Mouse (Mus musculus): ENCODE measurements around the gene Gm6205. TPM values are rescaled to one million over a fixed set of nuclear protein-coding genes. Genes with fewer than 3 reads are reported as not detected.
"Not testable (repeated sequence)": the region's sequence is repeated elsewhere in the genome, so short reads cannot be mapped to it uniquely, and the experiment has no call there.

Gm6205 gene
- not detected for total RNA-seq (2021)
- long read RNA-seq, experiment 1, result 0 reads
- long read RNA-seq, experiment 2, result 0 reads

DNA sequence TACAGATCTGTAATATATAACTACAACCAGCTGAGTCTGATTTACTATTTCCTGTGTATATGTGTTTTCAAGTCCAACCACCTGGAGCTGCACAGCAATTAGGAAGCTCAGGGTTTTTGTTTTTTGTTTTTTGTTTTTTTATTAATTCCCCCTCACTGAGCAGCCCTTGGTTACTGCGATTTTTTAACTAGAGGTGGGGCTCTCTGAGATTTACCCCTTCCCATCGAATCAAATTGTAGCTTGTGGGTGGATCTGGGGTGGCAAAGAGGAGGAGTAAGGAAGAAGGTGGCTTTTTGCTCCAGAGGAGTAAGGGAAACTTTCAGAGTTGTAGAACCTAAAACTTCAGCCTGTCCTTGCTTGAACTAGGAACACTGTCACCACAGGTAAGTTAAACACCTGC lies at the start of gene Gm6205:
Gene Gm6205 (plus strand): TSS at position 301 of the 400 bp plus-strand sequence.
- DNase-seq (ENCODE audit: extremely low spot score in 1 of 2, low spot score in 2 of 2); intact Hi-C loops (cut with DNase I); H3K27ac ChIP-seq; H3K4me3 ChIP-seq: not testable (repeated sequence)

DNA sequence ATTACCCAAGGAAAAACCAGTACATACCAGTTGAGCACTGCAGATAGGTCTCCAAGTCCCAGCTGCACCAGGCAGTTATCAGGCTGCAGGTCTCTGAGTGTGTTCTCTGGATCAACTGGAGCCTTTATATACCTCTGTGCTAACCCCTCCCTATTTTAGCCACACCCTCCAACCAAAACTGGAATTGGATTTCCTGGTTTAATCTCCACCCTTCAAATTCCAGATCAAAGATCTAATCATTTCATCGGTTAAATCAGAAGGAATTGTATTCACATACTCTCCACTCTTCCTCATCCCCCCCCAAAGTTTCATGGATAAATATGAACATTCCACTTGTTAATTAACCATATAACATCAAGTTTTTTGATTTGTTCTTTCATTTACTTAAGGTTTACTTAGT lies 31.9 kb upstream of the Gm6205 start, which contains the start of gene Gm3147:
Gene Gm3147 (minus strand): TSS at position 101 of the 400 bp plus-strand sequence.
- H3K4me3 ChIP-seq; DNase-seq (ENCODE audit: extremely low spot score in 1 of 2, low spot score in 2 of 2); intact Hi-C loops (cut with DNase I); H3K27ac ChIP-seq: not testable (repeated sequence)

DNA sequence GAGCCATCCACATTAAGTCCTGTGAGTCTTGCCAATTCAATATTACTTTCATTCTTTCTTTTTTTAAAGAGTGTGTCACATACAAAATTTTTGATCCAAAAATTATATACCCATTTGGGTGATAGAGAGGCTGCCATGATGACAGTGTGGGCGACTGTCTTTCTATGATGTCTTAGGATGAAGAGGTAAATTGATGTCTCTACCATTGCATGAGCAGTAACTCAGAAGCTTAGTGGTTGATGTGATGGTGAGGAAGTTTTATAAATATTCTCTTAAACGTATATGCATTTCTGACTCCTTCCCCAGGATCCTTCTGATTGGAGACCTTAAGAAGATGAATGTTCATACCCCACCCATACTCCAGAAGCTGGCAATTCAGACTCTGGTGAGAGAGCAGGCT lies 24.5 kb upstream of the Gm6205 start, which contains the start of gene Gm6509:
Gene Gm6509 (plus strand): TSS at position 301 of the 400 bp plus-strand sequence.
- DNase-seq (ENCODE audit: extremely low spot score in 1 of 2, low spot score in 2 of 2); H3K27ac ChIP-seq; intact Hi-C loops (cut with DNase I); H3K4me3 ChIP-seq: not testable (repeated sequence)

Other genes with a start within 250 kb of the Gm6205 start
- gene Gm7682, start 202.6 kb upstream of the Gm6205 start, total RNA-seq (2021), result not detected
- not detected for gene Gm3139, start 122.1 kb upstream of the Gm6205 start, total RNA-seq (2021)
- gene Gm3147, start 32.0 kb upstream of the Gm6205 start, total RNA-seq (2021), result not detected
- not detected for gene Gm6509, start 24.4 kb upstream of the Gm6205 start, total RNA-seq (2021)
- gene Gm3183, start 217.1 kb downstream of the Gm6205 start, total RNA-seq (2021), result not detected